Mouse (Mus musculus) neural tube, embryonic 13.5 days (tissue): ENCODE measurements at regions not wholly inside any gene's neighbourhood (a gene's known extent, or its start where the extent isn't known, plus 50 kb on each side); places are given as distances from the start of the nearest gene placed in this dataset.

Experiments
- ATAC-seq: fragments of 200-750 bp; cut with Nextera tagmentation; 2 replicates; pipeline ENCODE4 v1.8.0; 2017; ENCODE audit warnings: low read depth, mild to moderate bottlenecking, moderate TSS enrichment, moderate library complexity
- H3K27ac ChIP-seq: fragments of 300-500 bp; sonication (generic); replicated peaks from 2 replicates; pipeline ENCODE4 v1.5.1; 2015; ENCODE audit warnings: moderate library complexity, mild to moderate bottlenecking, inconsistent platforms
- H3K27me3 ChIP-seq: fragments of 300-500 bp; sonication (generic); 2 replicates; pipeline ENCODE4 v1.6.1; 2015; ENCODE audit warnings: mild to moderate bottlenecking, inconsistent platforms
- H3K36me3 ChIP-seq: fragments of 300-500 bp; sonication (generic); 2 replicates; pipeline ENCODE4 v1.6.1; 2015; ENCODE audit warnings: mild to moderate bottlenecking, inconsistent platforms
- H3K4me1 ChIP-seq: fragments of 300-500 bp; sonication (generic); replicated peaks from 2 replicates; pipeline ENCODE4 v1.6.1; 2015; ENCODE audit warnings: inconsistent platforms
- H3K4me2 ChIP-seq: fragments of 300-500 bp; sonication (generic); 2 replicates; pipeline ENCODE4 v1.6.1; 2015; ENCODE audit warnings: inconsistent platforms, mild to moderate bottlenecking, moderate library complexity
- H3K4me3 ChIP-seq: fragments of 300-500 bp; sonication (generic); 2 replicates; pipeline ENCODE4 v1.5.1; 2015; ENCODE audit warnings: mild to moderate bottlenecking, inconsistent platforms
- H3K9ac ChIP-seq: fragments of 300-500 bp; sonication (generic); 2 replicates; pipeline ENCODE4 v1.6.1; 2015; ENCODE audit warnings: moderate library complexity, mild to moderate bottlenecking, inconsistent platforms
- H3K9me3 ChIP-seq: fragments of 300-500 bp; sonication (generic); 2 replicates; pipeline ENCODE4 v1.6.1; 2016; ENCODE audit warnings: inconsistent platforms
- WGBS: fragments of 180-500 bp; shearing (Covaris S2); methylation state at CpG from one replicate; pipeline ENCODE4 v1.1.7; 2015; 5-methylcytosine and 5-hydroxymethylcytosine counted together

GRCm38 (mm10) chr1:159445465-159445864 lies 78.1 kb upstream of the Tnr start:
- Histone ChIP-seq H3K4me1 (0 out of 2 replicates have a peak, but pooled peaks cover 5% of the 10 kb centered on the region), H3K27me3 (no peaks in the 10 kb centered on the region), H3K36me3 (no peaks in the 10 kb centered on the region), H3K4me2 (no peak overlapping the region), H3K9ac (no peak overlapping the region), H3K9me3 (no peaks in the 10 kb centered on the region), H3K4me3 (no peak overlapping the region), H3K27ac (no peak overlapping the region)
- 50% methylated on average over 1 of the region's 1 CpGs for WGBS
- ATAC-seq: no peak

GRCm38 (mm10) chr1:159451462-159451861 lies 72.1 kb upstream of the Tnr start:
- Histone ChIP-seq H3K4me2 (no peak overlapping the region), H3K9ac (no peak overlapping the region), H3K4me1 (0 out of 2 replicates have a peak, but pooled peaks cover 5% of the 10 kb centered on the region), H3K27me3 (no peaks in the 10 kb centered on the region), H3K4me3 (no peak overlapping the region), H3K27ac (no peak overlapping the region), H3K36me3 (no peaks in the 10 kb centered on the region), H3K9me3 (no peaks in the 10 kb centered on the region)
- no peak for ATAC-seq
- WGBS: 81% methylated on average over 3 of the region's 3 CpGs

GRCm38 (mm10) chr1:159460876-159461275 lies 62.7 kb upstream of the Tnr start:
- no peak for ATAC-seq
- Histone ChIP-seq H3K9me3 (no peaks in the 10 kb centered on the region), H3K4me1 (no peaks in the 10 kb centered on the region), H3K36me3 (no peaks in the 10 kb centered on the region), H3K4me2 (no peak overlapping the region), H3K27me3 (no peaks in the 10 kb centered on the region), H3K27ac (no peak overlapping the region), H3K4me3 (no peak overlapping the region), H3K9ac (no peak overlapping the region)
- WGBS: 71% methylated on average over 4 of the region's 4 CpGs

- Histone ChIP-seq H3K27me3 (no peaks in the 10 kb centered on the region), H3K9ac (no peak overlapping the region), H3K9me3 (no peaks in the 10 kb centered on the region), H3K4me2 (no peak overlapping the region), H3K36me3 (no peaks in the 10 kb centered on the region), H3K27ac (no peak overlapping the region), H3K4me3 (no peak overlapping the region), H3K4me1 (no peaks in the 10 kb centered on the region)
- no peak for ATAC-seq
Observed at GRCm38 (mm10) chr1:159470941-159471340, 52.6 kb upstream of the Tnr start.
